Mouse (Mus musculus) bone marrow macrophage, adult 2 months (primary cell): ENCODE measurements around the gene Nfat5. TPM values are rescaled to one million over a fixed set of nuclear protein-coding genes. Genes with fewer than 3 reads are reported as not detected.

Experiments
- H3K27ac ChIP-seq: 2 replicates; pipeline ENCODE4 v1.5.1; 2012; ENCODE audit warnings: low read depth, low read length; ENCODE audit not compliant: insufficient read depth
- H3K4me1 ChIP-seq: 2 replicates; pipeline ENCODE4 v1.6.1; 2012; ENCODE audit warnings: low read length; ENCODE audit not compliant: control insufficient read depth, insufficient read depth
- H3K4me3 ChIP-seq: 2 replicates; pipeline ENCODE4 v1.5.1; 2012; ENCODE audit warnings: mild to moderate bottlenecking, low read length, moderate library complexity; ENCODE audit not compliant: insufficient read depth
- CTCF ChIP-seq: IDR thresholded peaks from 2 replicates; pipeline ENCODE4 v1.5.1; 2012; ENCODE audit warnings: low read depth, mild to moderate bottlenecking, low read length, moderate library complexity
- POLR2A ChIP-seq: IDR thresholded peaks from 2 replicates; pipeline ENCODE4 v1.6.1; 2012; ENCODE audit warnings: mild to moderate bottlenecking, low read depth, low read length, borderline replicate concordance
- polyA plus RNA-seq: library from polyadenylated mRNA; stranded (reverse); fragments of >200 nt; gene quantifications from 2 replicates; pipeline ENCODE4 v1.2.4, GENCODE M21; 2012; ENCODE audit not compliant: missing spikeins, insufficient read depth, insufficient read length

The Nfat5 gene
- polyA plus RNA-seq, 1 experiment, result 45.9 TPM

DNA sequence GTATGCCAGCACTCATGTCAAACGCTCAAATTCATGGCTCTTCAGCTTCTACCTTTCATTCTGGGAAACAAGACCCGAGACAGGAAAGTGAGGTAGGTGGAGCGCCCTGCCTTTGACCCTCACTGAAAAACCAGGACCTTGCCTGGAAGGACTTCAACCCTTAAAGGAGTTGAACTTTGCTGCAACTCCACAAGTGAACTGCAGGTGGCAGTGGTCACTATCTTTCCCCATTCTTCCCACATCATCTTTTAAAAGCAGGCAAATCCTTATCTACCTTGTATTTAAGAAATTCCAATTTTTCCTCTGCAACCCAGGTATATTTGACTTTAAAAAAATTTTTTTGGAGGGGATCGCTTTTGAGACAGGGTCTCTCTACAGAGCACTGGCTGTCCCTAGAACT lies 118.1 kb downstream of the Nfat5 start:
- Histone ChIP-seq H3K27ac (no peak overlapping the region), H3K4me3 (no peak overlapping the region), H3K4me1 (no peaks in the 10 kb centered on the region)
- no peak for TF ChIP-seq POLR2A
- peak; percentile 2; the same call in 1 of the 2 replicates for TF ChIP-seq CTCF

DNA sequence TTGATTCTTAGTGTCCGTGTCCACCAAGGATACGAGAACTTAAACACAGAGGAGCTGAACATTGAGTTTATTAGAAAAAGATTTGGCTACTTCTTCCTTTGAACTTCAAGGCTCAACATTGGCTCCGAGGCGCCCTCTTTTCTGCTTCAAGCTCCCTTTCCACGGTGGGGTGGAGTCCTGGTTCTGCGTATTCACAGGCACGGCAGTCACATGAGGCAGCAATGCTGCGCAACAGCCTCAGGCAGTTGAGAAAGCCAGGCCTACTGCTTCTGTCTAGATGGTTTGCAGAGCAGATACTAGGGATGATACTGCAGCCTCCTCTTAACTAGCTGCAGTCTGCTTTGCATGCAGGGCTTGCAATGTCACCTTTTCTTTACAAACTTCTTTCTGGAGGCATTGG lies 119.3 kb downstream of the Nfat5 start:
- Histone ChIP-seq H3K4me1 (no peaks in the 10 kb centered on the region), H3K27ac (no peak overlapping the region), H3K4me3 (no peak overlapping the region)
- TF ChIP-seq CTCF, result no peak
- TF ChIP-seq POLR2A, result no peak

DNA sequence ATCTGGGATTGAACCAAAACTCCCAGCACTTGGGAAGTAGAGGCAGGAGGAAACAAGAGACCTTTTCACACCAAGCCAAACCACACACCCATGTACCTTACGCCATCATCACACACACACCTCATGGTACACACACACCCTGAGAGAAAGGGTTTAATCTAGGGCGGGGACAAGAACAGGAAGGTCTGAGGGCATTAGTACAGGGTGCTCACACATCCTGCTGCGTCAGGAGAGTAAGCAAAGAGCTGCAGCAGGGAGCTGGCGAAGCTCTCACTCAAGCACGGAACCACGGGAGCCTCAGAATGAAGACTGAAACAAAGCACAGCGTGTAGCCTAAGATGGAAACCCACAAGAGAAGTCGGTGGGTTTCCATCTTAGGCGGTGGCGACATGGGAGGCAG lies 120.6 kb downstream of the Nfat5 start:
- TF ChIP-seq CTCF, result no peak
- no peak for TF ChIP-seq POLR2A
- no peaks in the 10 kb centered on the region for H3K4me1 ChIP-seq
- H3K4me3 ChIP-seq, result no peak overlapping the region
- no peak overlapping the region for H3K27ac ChIP-seq

DNA sequence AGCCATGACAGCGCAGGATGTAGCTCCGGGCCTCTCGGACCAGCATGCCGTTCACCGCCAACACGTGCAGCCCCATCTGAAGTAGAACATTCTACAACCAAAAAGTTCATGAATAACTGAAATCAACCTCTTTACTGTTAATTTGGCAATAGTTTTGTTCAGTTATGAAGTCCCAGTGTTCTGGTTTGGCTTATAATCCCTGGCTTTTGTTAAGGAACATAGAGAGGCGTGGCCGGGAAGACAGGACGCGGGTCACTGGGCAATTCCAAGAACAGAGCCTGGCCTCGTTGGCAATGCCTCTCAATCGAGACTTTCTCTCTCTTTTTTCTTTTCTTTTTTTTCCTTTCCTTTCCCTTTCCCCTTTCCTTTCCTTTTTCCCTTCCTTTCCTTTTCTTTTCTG lies 123.7 kb downstream of the Nfat5 start:
- H3K4me3 ChIP-seq, result no peak overlapping the region
- TF ChIP-seq CTCF (no peak), POLR2A (no peak)
- H3K27ac ChIP-seq, result no peak overlapping the region
- no peaks in the 10 kb centered on the region for H3K4me1 ChIP-seq

DNA sequence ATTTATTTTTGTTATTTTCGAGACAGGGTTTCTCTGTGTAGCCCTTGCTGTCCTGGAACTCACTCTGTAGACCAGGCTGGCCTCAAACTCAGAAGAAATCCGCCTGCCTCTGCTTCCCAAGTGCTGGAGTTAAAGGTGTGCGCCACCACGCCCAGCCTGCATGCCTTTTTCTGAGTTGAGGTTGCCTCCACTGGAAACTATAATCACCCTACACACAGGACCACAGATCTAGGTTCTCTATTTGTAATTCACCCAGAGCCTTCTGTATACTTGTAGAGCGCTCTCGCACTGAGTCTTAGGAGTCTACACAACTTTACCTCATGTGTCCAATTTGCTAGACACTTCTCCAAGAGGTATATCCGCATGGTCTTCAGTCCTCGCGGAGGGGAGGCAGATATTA lies 130.9 kb downstream of the Nfat5 start:
- peak overlapping the region; percentile 88 for H3K4me3 ChIP-seq
- peaks cover 6% of the 10 kb centered on the region for H3K4me1 ChIP-seq
- no peak for TF ChIP-seq POLR2A
- no peak for TF ChIP-seq CTCF
- H3K27ac ChIP-seq, result no peak overlapping the region

DNA sequence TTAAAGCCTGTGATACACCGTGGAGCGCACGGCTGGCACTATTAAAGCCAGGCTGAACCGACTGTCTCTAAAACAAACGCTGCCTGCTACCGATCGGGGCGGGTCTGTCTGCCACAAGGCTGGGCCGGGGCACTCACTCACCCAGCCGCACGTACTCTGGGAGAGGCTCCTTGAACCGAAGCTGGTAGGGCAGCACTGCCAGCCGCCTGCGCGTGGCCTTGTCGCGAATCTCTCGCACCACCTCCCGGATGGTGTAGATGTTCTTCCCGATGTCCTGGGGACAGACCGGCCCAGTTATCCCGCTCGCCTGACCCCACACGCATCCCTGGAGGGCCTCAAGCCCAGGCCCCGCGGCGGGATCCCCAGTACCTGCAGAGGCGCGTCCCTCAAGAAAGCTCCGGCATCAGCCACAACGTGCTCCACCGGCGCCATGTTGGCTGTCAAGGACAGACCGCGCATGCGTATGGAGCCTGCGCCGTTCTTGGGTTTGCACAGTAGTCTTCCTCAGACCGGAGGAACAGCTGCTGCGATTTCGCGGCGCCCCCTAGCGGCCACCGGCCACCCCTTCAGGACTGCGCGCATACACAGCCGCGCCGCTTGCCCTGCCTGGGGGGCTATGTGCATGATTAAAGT lies 131.4 kb downstream of the Nfat5 start, which contains the start of gene Nob1:
TSS of gene Nob1 (minus strand) at position 455 of the 633 bp plus-strand sequence.
- Histone ChIP-seq H3K27ac (peak within 1 kb of the TSS; percentile 22; the same call in 1 of the 2 replicates), H3K4me3 (peak within 1 kb of the TSS; percentile 88), H3K4me1 (peaks cover 6% of the 10 kb centered on the region)
- TF ChIP-seq POLR2A (0 out of 2 replicates have a peak, but pooled peaks have one; percentile 29), CTCF (peak; percentile 97)

DNA sequence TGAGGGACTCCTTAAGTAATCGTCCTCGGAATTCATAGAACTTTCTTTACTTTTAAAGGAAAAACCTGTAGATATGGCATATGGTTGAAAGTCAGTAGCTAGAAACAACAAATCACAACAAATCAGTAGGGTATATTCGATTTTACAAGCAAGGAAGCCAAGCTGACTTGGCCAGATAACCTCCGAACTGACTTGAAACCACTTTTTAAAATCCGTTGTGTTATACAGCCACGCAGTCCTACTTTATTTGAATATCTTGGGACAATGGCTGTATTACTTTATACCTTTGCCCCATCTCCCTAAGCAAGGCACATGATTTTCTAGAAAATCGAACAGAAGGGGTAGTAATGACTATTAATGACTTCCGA lies 131.9 kb downstream of the Nfat5 start:
- TF ChIP-seq POLR2A (no peak), CTCF (no peak)
- Histone ChIP-seq H3K4me1 (peaks cover 6% of the 10 kb centered on the region), H3K4me3 (no peak overlapping the region)

More for the DNA sequence above, 131.9 kb downstream of the Nfat5 start:
- no peak overlapping the region for H3K27ac ChIP-seq

Other genes starting within 250 kb of the Nfat5 start
- gene Pdf, start 244.9 kb upstream of the Nfat5 start, polyA plus RNA-seq, result 1.7 and 2.4 TPM in 2 replicates
- gene Cog8, start 236.8 kb upstream of the Nfat5 start, polyA plus RNA-seq, result 24.0 and 27.8 TPM in 2 replicates
- 23.4 and 31.0 TPM in 2 replicates for gene Nip7, start 236.6 kb upstream of the Nfat5 start, polyA plus RNA-seq
- gene Tmed6, start 227.8 kb upstream of the Nfat5 start, polyA plus RNA-seq, result not detected in 2 replicates
- gene Terf2, start 196.9 kb upstream of the Nfat5 start, polyA plus RNA-seq, result 34.2 and 36.0 TPM in 2 replicates
- 43.3 and 47.8 TPM in 2 replicates for gene Cyb5b, start 142.8 kb upstream of the Nfat5 start, polyA plus RNA-seq
- 18.3 and 20.6 TPM in 2 replicates for gene Nqo1, start 109.7 kb downstream of the Nfat5 start, polyA plus RNA-seq
- 11.0 and 11.3 TPM in 2 replicates for gene Nob1, start 131.6 kb downstream of the Nfat5 start, polyA plus RNA-seq
- gene Wwp2, start 142.9 kb downstream of the Nfat5 start, polyA plus RNA-seq, result 64.7 and 68.1 TPM in 2 replicates